Mouse (Mus musculus): ENCODE measurements at regions not wholly inside any gene's neighbourhood (a gene's known extent, or its start where the extent isn't known, plus 50 kb on each side); places are given as distances from the start of the nearest gene placed in this dataset.

- TF ChIP-seq POLR2A (IDR thresholded peaks at IDR 0.05; ENCODE audit: borderline replicate concordance, control insufficient read depth, low read depth, low read length), result no peak
- Histone ChIP-seq H3K4me1 (ENCODE audit: control insufficient read depth, insufficient read depth, low read length) (no peaks in the 10 kb centered on the region), H3K27ac (ENCODE audit: control insufficient read depth, insufficient read depth, low read depth, low read length, poor library complexity) (no peak overlapping the region), H3K4me3 (replicated peaks; ENCODE audit: control insufficient read depth, low read depth, low read length) (no peak overlapping the region)
- WGBS, result 74% methylated on average over 3 of the region's 3 CpGs
Observed at GRCm38 (mm10) chr2:45623056-45623455, 505.9 kb upstream of the Zeb2 start.

GRCm38 (mm10) chr2:45608926-45609325 is 491.7 kb upstream of the Zeb2 start:
- Histone ChIP-seq H3K27ac (ENCODE audit: control insufficient read depth, insufficient read depth, low read depth, low read length, poor library complexity) (no peak overlapping the region), H3K4me1 (ENCODE audit: control insufficient read depth, insufficient read depth, low read length) (no peaks in the 10 kb centered on the region), H3K4me3 (replicated peaks; ENCODE audit: control insufficient read depth, low read depth, low read length) (no peak overlapping the region)
- 94% methylated on average over 1 of the region's 1 CpGs for WGBS
- TF ChIP-seq POLR2A (IDR thresholded peaks at IDR 0.05; ENCODE audit: borderline replicate concordance, control insufficient read depth, low read depth, low read length) (no peak), CTCF (IDR thresholded peaks at IDR 0.05; ENCODE audit: control insufficient read depth, insufficient read depth, low read length) (no peak)

GRCm38 (mm10) chr2:45607393-45607792 is 490.2 kb upstream of the Zeb2 start:
- no peaks in the 10 kb centered on the region; the same call in 1 of the 2 replicates for H3K4me1 ChIP-seq (ENCODE audit: control insufficient read depth, insufficient read depth, low read length)
- no peak overlapping the region for H3K4me3 ChIP-seq (replicated peaks; ENCODE audit: control insufficient read depth, low read depth, low read length)
- no peak overlapping the region for H3K27ac ChIP-seq (ENCODE audit: control insufficient read depth, insufficient read depth, low read depth, low read length, poor library complexity)
- TF ChIP-seq CTCF (IDR thresholded peaks at IDR 0.05; ENCODE audit: control insufficient read depth, insufficient read depth, low read length) (no peak), POLR2A (IDR thresholded peaks at IDR 0.05; ENCODE audit: borderline replicate concordance, control insufficient read depth, low read depth, low read length) (no peak)

- no peaks in the 10 kb centered on the region; the same call in 1 of the 2 replicates for H3K4me1 ChIP-seq (ENCODE audit: control insufficient read depth, insufficient read depth, low read length)
- no peak overlapping the region for H3K27ac ChIP-seq (ENCODE audit: control insufficient read depth, insufficient read depth, low read depth, low read length, poor library complexity)
- TF ChIP-seq CTCF (IDR thresholded peaks at IDR 0.05; ENCODE audit: control insufficient read depth, insufficient read depth, low read length) (no peak), POLR2A (IDR thresholded peaks at IDR 0.05; ENCODE audit: borderline replicate concordance, control insufficient read depth, low read depth, low read length) (no peak)
- no peak overlapping the region for H3K4me3 ChIP-seq (replicated peaks; ENCODE audit: control insufficient read depth, low read depth, low read length)
- WGBS, result 73% methylated on average over 6 of the region's 6 CpGs
Observed at GRCm38 (mm10) chr2:45601332-45601900, 484.2 kb upstream of the Zeb2 start.

GRCm38 (mm10) chr2:45593765-45594164 is 476.6 kb upstream of the Zeb2 start:
- 71% methylated on average over 4 of the region's 4 CpGs for WGBS
- no peaks in the 10 kb centered on the region for H3K4me1 ChIP-seq (ENCODE audit: control insufficient read depth, insufficient read depth, low read length)
- TF ChIP-seq CTCF (IDR thresholded peaks at IDR 0.05; ENCODE audit: control insufficient read depth, insufficient read depth, low read length), result no peak
- no peak for TF ChIP-seq POLR2A (IDR thresholded peaks at IDR 0.05; ENCODE audit: borderline replicate concordance, control insufficient read depth, low read depth, low read length)
- H3K27ac ChIP-seq (ENCODE audit: control insufficient read depth, insufficient read depth, low read depth, low read length, poor library complexity), result no peak overlapping the region
- no peak overlapping the region for H3K4me3 ChIP-seq (replicated peaks; ENCODE audit: control insufficient read depth, low read depth, low read length)

- H3K27ac ChIP-seq (ENCODE audit: control insufficient read depth, insufficient read depth, low read depth, low read length, poor library complexity), result no peak overlapping the region
- H3K4me1 ChIP-seq (ENCODE audit: control insufficient read depth, insufficient read depth, low read length), result no peaks in the 10 kb centered on the region
- no peak for TF ChIP-seq POLR2A (IDR thresholded peaks at IDR 0.05; ENCODE audit: borderline replicate concordance, control insufficient read depth, low read depth, low read length)
- no peak for TF ChIP-seq CTCF (IDR thresholded peaks at IDR 0.05; ENCODE audit: control insufficient read depth, insufficient read depth, low read length)
- 55% methylated on average over 1 of the region's 1 CpGs for WGBS
- no peak overlapping the region for H3K4me3 ChIP-seq (replicated peaks; ENCODE audit: control insufficient read depth, low read depth, low read length)
Observed at GRCm38 (mm10) chr2:45590980-45591379, 473.8 kb upstream of the Zeb2 start.

GRCm38 (mm10) chr2:45588248-45588647 is 471.1 kb upstream of the Zeb2 start:
- TF ChIP-seq POLR2A (IDR thresholded peaks at IDR 0.05; ENCODE audit: borderline replicate concordance, control insufficient read depth, low read depth, low read length) (no peak), CTCF (IDR thresholded peaks at IDR 0.05; ENCODE audit: control insufficient read depth, insufficient read depth, low read length) (no peak)

GRCm38 (mm10) chr2:45586588-45587200 is 469.5 kb upstream of the Zeb2 start:
- no peak for TF ChIP-seq CTCF (IDR thresholded peaks at IDR 0.05; ENCODE audit: control insufficient read depth, insufficient read depth, low read length)
- TF ChIP-seq POLR2A (IDR thresholded peaks at IDR 0.05; ENCODE audit: borderline replicate concordance, control insufficient read depth, low read depth, low read length), result no peak
- Histone ChIP-seq H3K4me1 (ENCODE audit: control insufficient read depth, insufficient read depth, low read length) (no peaks in the 10 kb centered on the region), H3K4me3 (replicated peaks; ENCODE audit: control insufficient read depth, low read depth, low read length) (no peak overlapping the region), H3K27ac (ENCODE audit: control insufficient read depth, insufficient read depth, low read depth, low read length, poor library complexity) (no peak overlapping the region)
- 83% methylated on average over 1 of the region's 1 CpGs for WGBS

More at GRCm38 (mm10) chr2:45588248-45588647, 471.1 kb upstream of the Zeb2 start:
- Histone ChIP-seq H3K27ac (ENCODE audit: control insufficient read depth, insufficient read depth, low read depth, low read length, poor library complexity) (no peak overlapping the region), H3K4me1 (ENCODE audit: control insufficient read depth, insufficient read depth, low read length) (no peaks in the 10 kb centered on the region), H3K4me3 (replicated peaks; ENCODE audit: control insufficient read depth, low read depth, low read length) (no peak overlapping the region)
- WGBS, result 83% methylated on average over 2 of the region's 2 CpGs

GRCm38 (mm10) chr2:45581549-45581925 is 464.3 kb upstream of the Zeb2 start:
- no peak overlapping the region for H3K27ac ChIP-seq (ENCODE audit: control insufficient read depth, insufficient read depth, low read depth, low read length, poor library complexity)
- H3K4me1 ChIP-seq (ENCODE audit: control insufficient read depth, insufficient read depth, low read length), result no peaks in the 10 kb centered on the region
- TF ChIP-seq POLR2A (IDR thresholded peaks at IDR 0.05; ENCODE audit: borderline replicate concordance, control insufficient read depth, low read depth, low read length), result no peak
- TF ChIP-seq CTCF (IDR thresholded peaks at IDR 0.05; ENCODE audit: control insufficient read depth, insufficient read depth, low read length), result no peak
- 79% methylated on average over 4 of the region's 4 CpGs for WGBS
- no peak overlapping the region for H3K4me3 ChIP-seq (replicated peaks; ENCODE audit: control insufficient read depth, low read depth, low read length)
